Mouse (Mus musculus) cerebellum, adult 9-10 months (tissue): Measurements from ENCODE around the gene Sec14l1.

Experiments
- DNase-seq: peaks from one replicate; pipeline ENCODE4 v3.0.0; 2022

Sec14l1 gene

GRCm38 (mm10) chr11:117111967-117112648 lies 2.9 kb upstream of the Sec14l1 start:
- peak; percentile 57 for DNase-seq

- DNase-seq, result no peak
Measured at GRCm38 (mm10) chr11:117112649-117113051, 2.3 kb upstream of the Sec14l1 start.

- DNase-seq, result peak; percentile 81
Measured at GRCm38 (mm10) chr11:117113377-117113776, 1.6 kb upstream of the Sec14l1 start.

DNA sequence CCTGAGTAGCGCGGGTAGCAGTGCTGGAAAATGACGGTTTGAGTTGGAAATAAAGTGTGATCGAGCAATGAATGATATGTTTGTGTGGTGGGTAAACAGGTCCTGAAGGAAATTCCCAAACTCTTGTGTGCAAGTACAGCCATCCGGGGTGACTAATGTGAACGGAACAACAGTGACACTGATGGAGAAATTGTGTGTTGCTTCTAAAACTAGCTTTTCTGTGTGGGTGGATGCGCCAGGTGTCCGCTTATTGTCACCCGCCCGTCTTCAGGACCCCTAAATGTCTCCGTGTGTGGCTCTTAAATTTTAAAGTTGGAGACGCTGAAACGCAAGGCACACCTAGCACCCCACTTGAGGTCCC lies 757 bp upstream of the Sec14l1 start:
- no peak for DNase-seq

DNA sequence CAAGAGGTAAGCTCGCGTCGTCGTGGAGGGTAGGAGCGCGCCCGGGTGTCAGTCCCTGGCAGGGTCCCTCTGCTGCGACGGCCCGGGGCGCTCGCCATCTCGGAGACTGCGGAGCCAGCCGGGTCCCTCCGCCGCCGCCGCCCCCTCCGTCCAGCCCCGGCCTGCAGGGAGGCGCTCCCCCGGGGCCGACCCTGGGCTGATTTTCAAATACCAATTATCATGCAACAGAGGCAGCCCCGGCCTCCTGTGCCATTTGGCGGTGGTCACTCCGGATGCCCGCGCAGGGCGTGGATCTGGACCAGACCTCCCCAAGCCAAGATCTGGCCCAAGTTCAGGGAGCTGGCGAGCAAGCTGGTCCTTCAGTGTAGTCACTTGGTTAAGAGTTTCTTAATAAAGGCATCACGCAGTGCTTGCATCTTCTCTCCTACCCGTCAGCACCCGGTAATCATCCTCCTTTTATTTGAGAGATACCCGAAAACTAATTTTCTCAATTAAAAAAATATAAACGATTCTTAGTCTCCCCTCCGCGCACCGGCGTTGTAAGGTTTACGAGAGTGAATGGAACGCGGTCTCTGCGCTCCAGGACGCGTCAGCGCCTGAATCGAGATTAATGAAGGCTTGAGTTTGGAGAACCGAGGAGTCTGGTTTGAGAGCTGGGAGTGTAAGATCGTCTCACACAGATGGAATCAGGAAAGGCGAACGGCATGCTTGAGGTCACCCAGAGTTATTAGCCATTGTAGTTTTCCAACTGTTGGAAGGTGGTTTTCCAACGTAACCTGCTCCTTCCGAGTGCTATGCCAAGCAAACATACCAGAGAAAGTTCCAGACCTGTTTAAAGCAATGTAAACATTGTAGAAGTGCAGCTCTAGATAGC lies 615 bp downstream of the Sec14l1 start:
- DNase-seq, result peak; percentile 89

- DNase-seq, result peak; percentile 65
Measured at GRCm38 (mm10) chr11:117116350-117117303, 1.7 kb downstream of the Sec14l1 start.

DNA sequence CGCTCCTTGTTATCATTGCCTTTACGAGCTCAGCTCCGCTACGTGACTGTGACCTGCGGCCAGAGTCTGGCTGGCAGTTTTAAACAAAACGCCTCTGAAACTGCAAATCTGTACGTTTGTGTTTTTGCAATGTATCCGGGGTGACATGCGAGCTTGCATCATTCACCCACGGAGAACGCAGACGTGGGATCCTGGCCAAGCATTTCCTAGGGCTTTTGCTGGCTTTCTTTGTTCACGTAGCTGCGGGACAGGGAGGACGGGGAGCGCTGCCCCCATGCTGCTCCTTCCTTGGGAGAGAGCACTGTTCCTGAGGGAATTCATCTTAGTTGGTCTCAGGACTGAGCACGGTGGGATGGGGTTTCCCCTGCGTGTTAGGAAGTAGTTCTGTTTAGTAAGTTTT lies 2.4 kb downstream of the Sec14l1 start:
- DNase-seq, result no peak

DNA sequence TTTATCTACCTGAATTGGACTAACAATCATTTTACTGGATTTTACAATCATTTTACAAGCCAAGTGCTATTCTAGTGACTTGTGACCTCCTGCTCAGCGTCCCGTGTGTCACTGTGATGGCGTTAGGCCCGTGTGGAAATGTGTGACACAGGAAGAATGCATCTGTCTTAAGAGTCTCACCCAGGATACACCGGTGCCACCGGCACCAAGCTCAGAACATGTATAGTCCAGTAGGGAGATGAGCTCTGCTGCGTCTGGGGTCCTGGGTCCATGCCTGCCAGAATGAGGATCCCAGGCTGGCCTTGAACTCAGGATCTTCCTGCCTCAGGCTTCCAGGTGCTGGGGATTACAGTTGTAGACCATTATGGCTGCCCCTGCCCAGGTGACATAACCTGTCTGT lies 2.8 kb downstream of the Sec14l1 start:
- DNase-seq, result no peak

GRCm38 (mm10) chr11:117118248-117118647 lies 3.3 kb downstream of the Sec14l1 start:
- DNase-seq, result peak; percentile 61

GRCm38 (mm10) chr11:117118721-117119321 lies 3.9 kb downstream of the Sec14l1 start:
- DNase-seq, result peak; percentile 94

GRCm38 (mm10) chr11:117119723-117120122 lies 4.8 kb downstream of the Sec14l1 start:
- no peak for DNase-seq

DNA sequence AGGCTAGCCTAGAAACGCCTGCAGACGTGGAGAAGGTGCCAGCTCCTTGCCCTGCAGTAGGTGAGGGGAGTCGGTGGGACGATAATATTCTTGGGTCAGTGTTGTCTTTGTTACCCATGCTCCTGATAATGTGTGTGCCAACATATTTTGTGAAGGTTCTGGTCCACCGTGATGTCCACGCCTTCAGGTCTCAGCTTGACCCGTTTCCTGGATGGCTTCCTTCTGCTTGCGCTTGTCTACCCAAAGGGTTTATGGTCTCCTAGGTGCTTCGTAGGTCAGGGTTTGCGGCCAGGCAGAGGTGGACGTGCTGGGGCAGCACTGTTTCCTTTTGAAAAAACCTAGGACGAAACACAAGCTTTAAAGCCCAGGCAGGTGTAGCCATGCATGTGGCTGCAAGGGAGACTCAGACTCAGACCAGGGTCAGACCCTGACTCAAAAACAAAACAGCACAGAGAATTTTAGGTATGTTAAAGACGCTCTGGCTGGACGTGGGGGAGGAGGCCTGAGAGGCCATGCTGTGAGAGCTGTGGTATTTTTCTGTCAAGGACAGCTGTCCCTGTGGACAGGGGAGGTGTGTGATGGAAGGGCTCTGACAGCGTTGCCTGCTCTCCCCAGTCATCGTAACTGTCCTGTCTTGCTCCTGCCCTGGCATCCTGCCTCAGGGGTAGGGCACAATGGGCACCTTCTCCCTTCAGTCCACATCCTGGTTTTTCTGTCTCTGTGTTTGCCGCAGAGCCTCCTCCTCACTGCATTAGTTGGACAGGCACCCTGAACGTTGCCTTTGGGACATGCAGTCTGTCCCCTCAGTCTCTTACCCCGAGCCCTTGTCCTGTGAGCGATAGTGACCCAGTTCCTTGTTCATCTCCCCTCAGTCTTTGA lies 5.6 kb downstream of the Sec14l1 start:
- peak; percentile 74 for DNase-seq

DNA sequence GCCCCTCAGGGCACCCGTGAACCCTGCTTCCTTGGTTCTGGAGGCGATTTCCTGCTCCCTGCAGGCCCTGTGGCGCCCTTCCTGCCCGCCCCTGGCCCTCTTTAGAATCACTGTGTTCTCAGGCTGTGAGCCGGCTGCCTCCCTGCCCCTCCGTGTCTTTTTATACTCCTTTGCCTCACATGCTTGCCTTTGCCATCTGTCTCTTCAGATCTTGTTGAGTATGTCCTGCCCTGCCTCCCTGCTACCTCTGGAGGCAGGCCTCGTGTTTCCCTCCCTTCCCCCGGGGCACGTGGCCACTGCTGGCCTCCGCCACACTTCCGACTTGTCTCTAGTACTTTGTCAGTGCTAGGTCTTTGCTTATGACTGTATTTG lies 6.2 kb downstream of the Sec14l1 start:
- DNase-seq, result peak; percentile 87

DNA sequence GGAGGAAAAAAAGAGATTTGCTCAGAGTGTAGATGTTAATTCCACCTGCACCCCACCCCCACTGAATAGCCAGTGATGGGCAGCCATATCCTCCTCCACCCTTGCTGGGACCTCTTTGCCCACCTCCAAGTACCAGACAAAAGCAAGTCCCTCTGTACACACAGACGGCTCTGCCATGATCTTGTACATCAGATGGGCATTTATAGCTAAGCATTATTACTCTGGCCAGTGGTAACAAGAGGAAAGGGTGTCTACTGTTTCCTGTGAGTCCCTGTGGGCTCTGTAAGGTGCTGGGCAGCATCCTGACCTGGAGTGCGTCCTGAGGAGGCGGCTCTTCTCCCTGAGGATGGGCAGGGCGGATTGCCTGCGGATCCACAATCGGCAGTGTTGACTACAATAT lies 7.0 kb downstream of the Sec14l1 start:
- no peak for DNase-seq

GRCm38 (mm10) chr11:117123418-117124085 lies 8.6 kb downstream of the Sec14l1 start:
- DNase-seq, result peak; percentile 89

DNA sequence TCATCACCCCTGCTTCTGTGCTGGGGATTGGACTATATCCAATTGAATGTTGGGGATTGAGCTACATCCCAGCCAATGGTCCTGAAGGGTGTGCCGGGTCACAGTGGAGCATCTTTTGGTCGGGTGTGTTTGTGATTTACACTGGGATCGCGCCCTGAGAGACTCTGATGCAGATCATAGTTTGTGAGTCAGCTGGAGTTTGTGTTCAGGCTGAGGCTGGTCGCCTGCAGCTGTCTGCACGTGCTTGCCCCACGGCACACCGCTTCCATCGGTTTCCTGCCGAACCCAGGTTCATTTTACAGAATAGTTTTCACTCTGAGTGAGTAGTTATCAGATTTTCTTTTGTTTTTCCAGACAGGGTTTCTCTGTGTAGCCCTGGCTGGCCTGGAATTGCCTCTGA lies 9.6 kb downstream of the Sec14l1 start:
- DNase-seq, result no peak

- no peak for DNase-seq
Measured at GRCm38 (mm10) chr11:117127250-117127837, 12.4 kb downstream of the Sec14l1 start.

DNA sequence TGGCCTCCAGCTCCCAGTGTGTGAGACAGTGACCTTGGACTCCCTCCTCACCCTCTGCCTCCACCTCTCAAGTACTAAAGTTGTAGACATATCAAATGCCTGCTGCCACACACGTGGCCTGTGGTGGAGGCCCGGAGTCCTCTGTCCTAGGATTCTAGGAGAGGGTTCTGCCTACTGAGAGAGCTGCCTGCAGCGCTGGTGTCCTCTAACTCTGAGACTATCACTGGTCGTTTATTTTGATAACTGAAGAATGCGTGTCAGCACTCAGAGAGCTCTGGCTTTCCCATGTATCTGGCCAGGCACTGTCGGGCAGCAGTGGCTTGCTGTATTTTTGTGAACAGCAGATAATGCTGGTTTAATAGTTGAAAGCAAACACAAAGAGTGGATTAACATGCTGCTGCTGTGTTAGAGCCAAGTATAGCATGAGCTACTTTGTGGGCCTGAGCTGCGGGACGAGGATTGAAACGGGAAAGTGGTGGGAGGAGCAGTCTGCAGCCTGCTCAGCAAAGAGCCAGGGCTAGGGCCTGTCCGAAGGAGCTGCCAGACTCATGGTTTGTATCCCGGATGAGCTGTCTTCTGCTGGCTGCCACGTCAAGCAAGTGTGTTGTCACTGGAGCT lies 13.1 kb downstream of the Sec14l1 start:
- DNase-seq, result no peak

- DNase-seq, result peak; percentile 76
Measured at GRCm38 (mm10) chr11:117129473-117129872, 14.5 kb downstream of the Sec14l1 start.

- no peak for DNase-seq
Measured at GRCm38 (mm10) chr11:117130068-117130467, 15.1 kb downstream of the Sec14l1 start.
